Mouse (Mus musculus): ENCODE data around the gene Ckmt2.

Ckmt2 gene

DNA sequence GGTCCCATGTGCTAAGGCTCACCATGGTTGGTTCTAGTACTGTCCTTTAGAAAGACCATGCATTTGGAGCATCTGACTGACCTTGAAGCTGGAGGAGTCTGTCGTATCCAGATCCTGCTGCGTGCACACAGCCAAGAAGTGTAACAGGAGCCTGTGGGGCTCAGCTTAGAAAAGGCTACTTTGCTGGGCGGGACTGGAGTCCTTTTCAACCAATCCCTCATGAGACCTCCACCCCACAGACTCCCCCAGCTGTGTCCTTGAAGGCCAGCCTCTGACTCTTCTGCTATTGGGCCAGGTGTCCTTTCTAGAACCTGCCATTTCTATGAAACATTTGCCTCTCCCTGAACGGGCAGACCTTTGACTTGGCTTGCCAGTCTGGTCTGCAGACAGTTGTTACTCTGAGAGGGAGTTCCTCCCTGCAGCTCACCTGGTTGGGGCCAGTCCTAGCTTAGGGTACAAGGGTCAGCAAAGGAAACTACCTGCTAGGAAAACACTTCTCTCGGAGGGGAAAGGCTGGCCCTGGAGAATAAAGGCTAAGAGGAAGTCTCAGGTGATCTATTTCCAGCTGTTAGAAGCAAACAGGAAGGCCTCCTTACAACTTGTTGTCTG, at the start of gene Ckmt2:
Gene Ckmt2, minus strand, starts transcription at position 145 of the 609 bp plus-strand sequence.
- no peak for DNase-seq

DNA sequence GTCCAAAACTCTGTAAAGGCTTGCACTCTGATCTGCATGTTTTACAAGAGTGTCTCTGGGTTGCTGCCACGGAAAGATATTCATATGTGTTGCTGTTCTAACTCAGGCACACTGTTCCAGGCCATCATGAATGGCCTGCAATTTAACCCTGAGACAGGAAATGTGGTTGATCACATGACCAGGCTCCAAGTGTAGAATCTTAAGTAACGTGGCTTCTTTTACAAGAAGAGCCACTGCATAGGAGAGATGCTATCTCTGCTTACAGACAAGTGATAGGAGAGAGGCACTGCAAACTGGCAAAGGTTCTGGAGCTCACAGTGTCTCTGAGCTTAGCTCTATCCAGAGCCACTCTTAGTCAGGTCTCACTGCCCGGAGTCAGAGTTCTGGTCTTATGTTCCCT, 44.3 kb upstream of the Ckmt2 start:
- DNase-seq: no peak

DNA sequence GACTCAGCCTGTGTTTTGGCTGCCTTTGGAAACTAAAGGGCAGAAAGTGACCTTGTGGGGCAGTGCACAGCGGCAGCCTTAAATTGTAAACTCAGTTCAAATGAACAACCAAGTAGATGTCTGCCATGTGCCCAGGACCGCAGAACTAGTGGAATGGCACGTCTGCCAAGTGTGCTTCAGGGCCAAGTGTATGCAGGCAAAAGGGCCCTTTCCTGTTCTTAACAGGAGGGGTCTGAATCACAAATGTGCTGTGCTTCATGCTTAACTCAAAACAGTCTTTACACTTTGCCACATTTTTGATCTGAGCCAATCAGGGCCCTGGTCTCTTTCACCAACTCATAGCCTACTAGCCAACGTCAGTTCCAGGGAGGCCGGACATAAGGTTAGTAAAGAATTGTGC, 42.1 kb upstream of the Ckmt2 start:
- DNase-seq: no peak

DNA sequence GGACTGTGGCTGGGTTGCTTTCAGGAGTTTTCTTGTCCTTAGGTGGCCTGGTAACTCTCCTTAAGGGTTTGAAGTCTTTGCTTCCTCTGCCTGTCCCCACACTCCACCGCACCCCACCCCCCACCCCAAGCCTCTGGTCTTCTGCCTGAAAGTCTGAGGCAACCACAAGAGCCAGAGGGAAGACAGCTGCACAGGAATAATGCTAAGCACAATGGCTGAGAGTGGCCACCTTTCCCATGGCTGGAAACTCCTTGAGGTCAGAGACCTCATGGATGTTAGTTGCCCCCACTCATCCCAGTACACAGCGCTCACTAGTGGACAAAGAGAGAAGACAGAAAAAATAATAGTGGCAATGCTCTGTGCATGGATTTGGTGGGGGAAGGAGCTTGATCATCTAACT, 41.1 kb upstream of the Ckmt2 start:
- DNase-seq: no peak

DNA sequence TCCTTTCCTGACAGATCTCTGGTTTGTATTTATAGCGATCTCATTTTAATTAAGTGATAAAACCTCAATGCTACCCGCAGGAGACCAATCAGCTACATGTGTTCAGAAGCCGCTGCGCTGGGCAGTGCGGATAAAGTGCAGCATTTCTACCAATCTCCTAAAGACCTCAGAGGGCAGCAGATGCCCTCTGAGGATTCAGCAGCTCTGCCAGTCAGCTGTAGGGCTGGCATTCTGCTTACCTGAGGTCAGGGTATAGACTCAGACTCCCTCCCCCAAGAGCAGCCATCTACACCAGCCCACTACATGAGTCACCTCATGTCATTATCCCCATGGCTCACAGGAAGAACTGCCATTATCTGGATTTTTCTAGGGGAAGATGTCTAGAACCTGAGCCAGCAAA, 39.6 kb upstream of the Ckmt2 start:
- DNase-seq: no peak

GRCm38 (mm10) chr13:91915582-91916239, 39.0 kb upstream of the Ckmt2 start:
- DNase-seq: no peak

- DNase-seq: no peak
These were observed 38.5 kb upstream of the Ckmt2 start for GRCm38 (mm10) chr13:91915192-91915581.

DNA sequence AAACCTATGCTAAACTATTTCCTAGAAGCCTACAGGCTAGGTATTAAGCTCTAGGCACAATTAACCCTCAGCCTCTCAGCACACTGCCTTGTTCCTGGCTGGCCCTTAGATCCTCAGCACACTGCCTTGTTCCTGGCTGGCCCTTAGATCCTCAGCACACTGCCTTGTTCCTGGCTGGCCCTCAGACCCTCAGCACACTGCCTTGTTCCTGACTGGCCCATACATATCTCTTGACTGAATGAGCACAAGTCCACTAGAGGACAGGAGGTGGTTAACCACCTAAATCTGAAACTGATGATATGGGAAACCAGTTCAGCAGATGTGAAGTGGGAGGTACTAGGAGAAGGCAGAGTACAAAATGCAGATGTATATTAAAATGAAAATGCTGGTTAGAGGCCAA, 35.0 kb upstream of the Ckmt2 start:
- no peak for DNase-seq

DNA sequence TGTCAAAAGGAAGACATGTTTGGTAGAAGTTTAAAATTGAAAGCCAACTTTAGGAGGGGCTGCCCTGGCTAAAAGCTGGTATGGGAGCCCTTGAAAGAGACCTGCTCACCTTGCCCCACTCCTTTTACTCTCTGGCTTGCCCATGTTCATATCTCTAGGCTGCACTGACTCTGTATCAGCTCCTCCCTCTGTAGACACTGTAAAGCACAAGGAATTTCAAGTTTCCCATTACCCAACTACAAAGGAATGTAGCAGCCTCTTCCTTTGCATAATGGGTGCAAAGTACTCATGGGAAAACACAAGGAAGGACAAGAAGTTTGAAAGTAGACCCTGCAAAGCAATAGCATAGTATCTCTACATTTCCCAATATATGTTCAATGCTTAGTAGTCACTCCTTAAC, 34.5 kb upstream of the Ckmt2 start:
- DNase-seq: no peak

- peak; percentile 34 for DNase-seq
These were observed 31.7 kb upstream of the Ckmt2 start for GRCm38 (mm10) chr13:91908202-91908980.

DNA sequence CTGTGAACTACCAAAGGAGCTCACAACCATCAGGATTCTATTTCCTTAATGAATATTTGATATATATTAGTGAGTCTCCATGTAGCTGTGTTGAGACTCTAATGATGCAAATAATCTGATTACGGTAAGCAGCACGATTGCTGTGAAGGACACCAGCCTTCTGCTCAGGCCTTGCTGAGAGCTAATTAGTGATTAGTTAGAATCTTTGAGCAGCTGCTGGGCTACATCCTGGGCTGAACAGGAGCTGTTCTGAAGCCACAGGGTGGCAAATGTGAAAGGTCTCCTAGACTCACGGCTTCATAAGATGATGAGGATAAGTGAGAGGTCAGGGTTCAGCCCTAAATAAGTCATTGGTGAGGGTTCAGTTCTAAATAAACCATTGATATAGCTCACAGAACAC, 29.7 kb upstream of the Ckmt2 start:
- no peak for DNase-seq

GRCm38 (mm10) chr13:91896476-91896875, 19.8 kb upstream of the Ckmt2 start:
- no peak for DNase-seq

DNA sequence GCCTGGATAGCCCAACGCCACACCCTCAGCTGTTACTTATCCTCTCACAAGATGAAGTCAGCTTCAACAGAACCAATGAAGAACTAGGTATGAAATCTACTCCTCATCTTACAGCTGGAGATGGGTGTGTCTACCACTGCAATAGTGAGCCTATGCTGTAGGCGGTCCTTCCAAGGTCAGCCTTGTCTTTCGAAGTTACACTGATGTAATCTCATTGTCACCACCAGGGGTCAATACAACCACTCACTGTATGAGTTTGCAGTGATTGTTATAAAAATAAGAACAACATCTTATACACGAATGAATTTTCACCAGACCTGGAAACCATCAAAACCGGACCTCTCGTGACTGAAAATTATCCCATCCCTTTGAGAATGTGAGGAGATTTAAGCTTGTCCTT, 16.4 kb upstream of the Ckmt2 start:
- DNase-seq: no peak

- DNase-seq: no peak
These were observed 13.4 kb upstream of the Ckmt2 start for GRCm38 (mm10) chr13:91890031-91890619.

DNA sequence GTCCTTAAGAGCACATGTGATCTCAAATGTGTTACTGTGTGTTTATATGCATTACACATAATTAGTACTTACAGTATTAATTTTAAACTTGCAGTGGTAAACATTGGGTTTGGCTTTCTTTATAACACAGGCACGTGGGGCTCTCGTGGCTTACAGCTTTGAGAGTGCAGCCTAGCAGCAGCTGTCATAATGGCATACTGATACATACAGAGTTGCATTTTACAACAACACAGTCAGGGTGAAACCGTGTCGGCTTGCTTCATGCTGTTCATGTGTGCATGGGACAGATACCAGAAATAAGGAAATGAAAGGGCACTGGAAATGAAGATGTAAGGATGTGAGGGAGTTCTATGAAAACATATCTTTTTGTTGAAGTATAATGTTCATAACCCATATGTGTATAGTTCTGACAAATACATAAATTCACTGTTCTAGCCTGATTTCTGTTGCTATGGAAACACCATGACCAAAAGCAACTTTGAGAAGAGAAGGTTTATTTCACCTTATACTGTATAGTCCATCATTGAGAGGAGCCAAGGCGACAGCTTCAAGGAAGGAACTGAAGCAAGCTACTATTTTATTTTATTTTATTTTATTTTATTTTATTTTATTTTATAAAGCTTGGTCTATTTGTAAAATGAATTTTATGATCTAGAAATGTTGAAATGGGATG, 8.2 kb upstream of the Ckmt2 start:
- DNase-seq: no peak

GRCm38 (mm10) chr13:91881837-91882480, 5.3 kb upstream of the Ckmt2 start:
- peak; percentile 15 for DNase-seq

DNA sequence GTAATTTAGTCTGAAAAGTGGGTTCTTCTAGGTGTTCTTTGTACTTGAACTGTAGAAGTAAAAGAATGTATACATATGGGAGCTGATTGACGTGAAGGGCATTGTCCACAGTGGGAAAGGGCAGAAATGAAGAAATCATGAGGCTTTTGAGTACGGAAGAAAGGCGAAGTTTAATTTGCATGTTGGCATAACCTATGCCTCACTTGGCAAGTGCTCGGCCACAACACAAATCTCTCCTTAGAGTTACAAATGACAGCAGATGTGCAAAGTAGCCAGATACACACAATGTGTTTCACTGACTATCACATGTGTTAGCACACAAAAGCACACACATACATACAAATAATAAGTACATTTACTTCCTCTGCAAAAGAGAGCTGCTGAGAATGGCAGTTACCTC, 3.6 kb upstream of the Ckmt2 start:
- DNase-seq: no peak

- DNase-seq: no peak
These were observed 1.3 kb upstream of the Ckmt2 start for GRCm38 (mm10) chr13:91877996-91878395.

GRCm38 (mm10) chr13:91877350-91877749, 665 bp upstream of the Ckmt2 start:
- DNase-seq: no peak

- no peak for DNase-seq
These were observed 1.1 kb downstream of the Ckmt2 start for GRCm38 (mm10) chr13:91875581-91875980.

DNA sequence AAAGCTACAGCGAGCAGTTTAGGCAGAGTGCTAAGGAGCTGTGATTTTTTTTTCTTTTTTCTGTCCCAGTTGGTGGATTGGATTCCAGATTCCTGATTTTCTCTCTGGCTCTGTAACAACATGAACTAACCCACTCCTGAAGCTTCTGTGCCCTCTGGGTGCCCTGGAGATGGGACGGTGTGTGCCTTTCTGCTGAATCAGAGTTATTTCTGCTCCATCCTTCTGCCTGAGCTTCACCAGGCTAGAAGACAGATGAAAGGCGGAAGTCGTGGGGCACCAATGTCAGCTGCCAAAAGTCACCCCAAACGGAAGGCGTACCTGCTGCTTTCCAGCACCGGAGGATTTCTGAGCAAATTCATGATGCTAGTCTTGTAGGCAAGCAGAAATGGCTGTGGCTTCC, 2.1 kb downstream of the Ckmt2 start:
- DNase-seq: no peak

- DNase-seq: no peak
These were observed 2.9 kb downstream of the Ckmt2 start for GRCm38 (mm10) chr13:91873734-91874329.
